Mouse (Mus musculus) thymus, postnatal 25 days (tissue): ENCODE data around the gene Eda.

Experiments used
- DNase-seq: peaks from one replicate; pipeline ENCODE4 v3.0.0; 2022

Eda gene

DNA sequence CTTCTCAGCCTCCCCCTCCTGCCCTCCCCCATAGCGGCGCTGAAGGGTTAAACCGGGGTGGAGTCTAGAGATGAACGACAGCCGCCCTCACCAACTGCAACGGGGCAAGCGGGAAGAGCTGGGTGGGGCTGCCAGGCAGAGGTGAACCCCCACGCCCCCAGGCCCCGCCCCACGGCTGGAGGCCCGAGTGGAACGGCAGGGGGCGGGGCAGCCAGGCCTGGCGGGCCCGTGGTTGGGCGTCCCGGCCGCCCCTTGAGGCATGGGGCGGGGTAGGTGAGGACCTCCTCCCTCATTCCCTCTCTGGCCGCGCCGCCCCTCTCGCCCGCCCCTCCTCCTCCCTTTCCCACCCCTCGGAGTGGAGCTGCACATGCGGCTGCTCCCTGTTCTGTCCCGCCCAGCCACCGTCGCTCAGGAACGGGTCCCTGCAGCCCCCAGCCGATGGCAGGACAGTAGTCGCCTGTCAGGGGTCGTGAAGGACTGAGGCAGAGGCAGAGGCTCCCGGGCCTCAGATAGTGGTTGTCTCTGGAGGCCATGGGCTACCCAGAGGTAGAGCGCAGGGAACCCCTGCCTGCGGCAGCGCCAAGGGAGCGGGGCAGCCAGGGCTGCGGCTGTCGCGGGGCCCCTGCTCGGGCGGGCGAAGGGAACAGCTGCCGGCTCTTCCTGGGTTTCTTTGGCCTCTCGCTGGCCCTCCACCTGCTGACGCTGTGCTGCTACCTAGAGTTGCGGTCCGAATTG, at the start of gene Eda:
Eda (plus strand) TSS at position 357 of the 735 bp plus-strand sequence.
- peak; percentile 25 for DNase-seq

DNA sequence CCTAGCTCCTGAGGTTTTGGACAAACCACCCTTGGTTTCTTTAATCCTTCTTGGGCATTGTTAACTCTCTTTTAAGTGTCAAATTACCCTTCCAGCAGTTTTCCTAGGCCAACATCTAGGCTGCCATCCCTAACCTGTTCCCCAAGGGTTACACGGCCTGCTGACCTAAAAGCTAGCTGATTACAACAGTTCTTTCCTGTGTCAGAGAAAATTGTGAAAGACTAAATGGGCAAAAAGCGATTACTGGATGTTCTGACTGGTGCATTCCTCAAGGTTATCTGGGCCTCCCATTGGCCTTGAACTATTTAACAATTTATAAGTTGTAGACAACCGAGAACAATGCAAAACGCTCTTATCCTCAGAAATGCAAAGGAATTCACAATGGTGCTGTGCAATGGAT, 14.4 kb upstream of the Eda start:
- DNase-seq: no peak

DNA sequence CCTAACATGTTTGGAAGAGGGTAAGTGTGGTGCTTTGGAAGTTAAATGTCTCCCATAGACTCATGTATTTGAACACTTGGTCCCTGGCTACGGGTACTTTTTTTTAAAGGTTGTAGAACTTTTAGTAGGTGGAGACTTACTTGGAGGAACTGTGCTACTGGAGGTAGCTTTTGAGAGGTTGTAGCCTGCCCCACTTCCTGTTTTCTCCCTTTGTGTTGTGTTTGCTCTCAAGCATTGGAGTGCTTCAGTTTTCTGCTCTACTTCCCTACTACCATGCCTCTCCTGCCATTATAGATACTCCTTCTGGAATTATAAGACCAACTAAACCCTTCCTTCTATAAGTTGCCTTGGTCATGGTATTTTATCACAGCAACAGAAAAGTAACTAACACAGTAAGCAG, 5.3 kb upstream of the Eda start:
- no peak for DNase-seq

DNA sequence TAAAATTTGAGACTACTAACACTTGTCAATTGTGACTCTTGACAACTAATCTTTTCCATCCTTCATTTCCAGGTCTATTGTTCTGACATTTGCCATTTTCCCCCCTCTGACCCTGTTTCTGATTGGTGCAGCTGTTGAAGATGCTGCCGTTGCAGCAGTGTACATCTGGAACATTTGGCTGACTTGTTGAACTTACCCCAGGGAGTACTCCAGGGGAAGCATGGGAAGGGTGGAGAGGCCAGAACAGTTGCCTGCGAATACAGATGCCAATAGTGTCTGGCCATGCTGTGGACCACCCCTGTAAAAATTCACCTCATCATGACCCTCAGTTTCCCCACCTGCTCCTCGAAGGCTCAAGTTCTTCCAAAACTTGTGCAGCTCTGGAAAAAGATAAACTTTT, 1.0 kb upstream of the Eda start:
- no peak for DNase-seq

DNA sequence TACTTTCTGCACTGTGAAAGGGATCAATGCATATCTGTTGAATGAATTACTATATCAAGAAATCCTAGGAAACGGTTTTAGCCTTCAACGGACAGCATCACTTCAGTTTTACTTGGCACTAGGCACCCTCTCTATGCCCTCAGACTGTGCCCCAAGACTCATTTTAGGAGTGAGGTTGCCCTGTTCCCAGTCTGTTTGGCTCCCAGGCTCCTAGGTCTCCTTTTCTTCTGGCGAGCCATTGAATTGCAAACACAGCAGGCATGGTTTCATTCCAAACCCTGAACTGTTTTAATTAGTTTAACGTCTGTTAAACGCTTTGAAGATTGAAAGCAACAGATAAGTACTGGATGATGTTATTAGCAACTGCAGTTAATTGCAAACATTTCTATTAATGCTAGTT, 603 bp upstream of the Eda start:
- DNase-seq: no peak

DNA sequence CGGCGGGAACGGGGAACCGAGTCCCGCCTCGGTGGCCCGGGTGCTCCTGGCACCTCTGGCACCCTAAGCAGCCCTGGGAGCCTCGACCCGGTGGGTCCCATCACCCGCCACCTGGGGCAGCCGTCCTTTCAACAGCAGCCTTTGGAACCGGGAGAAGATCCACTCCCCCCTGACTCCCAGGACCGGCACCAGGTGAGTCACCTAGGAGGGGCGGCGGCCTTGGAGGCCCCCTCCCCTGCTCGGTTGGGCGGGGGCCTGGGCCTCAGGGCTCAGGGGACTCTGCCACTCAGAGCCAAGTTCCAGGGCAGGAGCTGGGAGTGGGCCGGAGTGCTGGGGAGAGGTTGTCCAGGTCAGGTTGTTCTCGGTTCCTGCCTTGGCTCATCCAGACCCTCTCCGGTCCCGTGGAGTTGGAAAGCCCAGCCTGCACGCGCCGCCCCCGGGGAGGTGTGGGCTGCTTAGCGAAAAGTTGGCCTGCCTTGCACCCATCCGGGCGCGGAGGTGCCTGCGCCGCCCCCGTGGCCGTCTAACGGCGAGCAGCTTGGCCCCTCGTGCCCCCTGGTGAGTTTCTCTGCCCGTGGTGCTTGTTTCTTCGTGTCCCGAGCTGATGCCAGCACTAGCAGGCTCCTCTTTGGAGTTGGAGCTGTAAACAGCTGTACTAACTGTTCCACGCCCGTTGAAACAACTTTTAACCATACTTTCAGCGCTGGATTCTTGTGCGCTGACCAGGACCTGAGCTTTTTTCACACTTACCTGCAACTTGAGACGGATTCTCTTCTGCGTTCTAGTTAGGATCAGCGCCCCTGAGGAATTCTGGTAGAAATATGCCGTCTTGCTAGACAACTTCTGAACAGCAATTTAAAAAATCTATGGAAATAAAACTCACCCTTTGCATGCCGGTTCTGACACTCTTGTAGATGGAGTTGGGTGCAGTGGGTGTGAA, 849 bp downstream of the Eda start:
- DNase-seq: no peak

DNA sequence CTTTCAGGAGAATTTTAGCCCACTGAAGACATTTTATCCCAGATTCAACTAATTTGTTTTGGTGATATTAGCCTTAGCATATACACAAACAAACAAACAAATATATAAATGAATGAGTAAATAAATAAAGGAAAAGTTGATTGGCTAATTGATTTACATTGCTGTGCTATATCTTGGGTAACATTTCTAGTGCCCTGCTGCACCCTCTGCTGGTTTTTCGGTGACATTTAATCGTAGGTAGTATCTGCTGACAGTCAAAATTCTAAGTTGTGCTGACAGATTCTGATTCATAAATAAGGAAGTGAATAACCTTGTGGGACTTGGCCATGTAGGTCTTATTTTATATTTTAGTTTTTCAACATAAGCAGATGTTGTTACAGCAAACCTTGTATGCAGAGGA, 2.9 kb downstream of the Eda start:
- DNase-seq: no peak

DNA sequence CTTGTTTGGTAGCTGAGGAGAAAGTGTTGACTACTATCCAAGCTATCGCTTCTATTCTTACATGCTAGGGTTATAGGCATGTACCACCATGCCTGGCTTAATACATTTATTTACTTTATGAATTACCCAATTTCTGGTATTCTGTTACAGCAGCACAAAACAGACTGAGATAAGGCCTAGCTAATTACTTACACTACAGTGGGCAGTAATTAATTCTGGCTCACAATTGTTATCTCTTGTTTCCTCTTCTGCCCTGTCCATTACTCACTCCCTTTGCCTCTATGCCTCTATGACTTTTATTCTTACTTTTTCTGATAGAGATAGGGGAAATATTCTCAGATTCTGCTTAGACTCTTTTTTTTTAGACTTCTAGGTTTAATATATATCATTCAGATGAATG, 18.0 kb downstream of the Eda start:
- no peak for DNase-seq

DNA sequence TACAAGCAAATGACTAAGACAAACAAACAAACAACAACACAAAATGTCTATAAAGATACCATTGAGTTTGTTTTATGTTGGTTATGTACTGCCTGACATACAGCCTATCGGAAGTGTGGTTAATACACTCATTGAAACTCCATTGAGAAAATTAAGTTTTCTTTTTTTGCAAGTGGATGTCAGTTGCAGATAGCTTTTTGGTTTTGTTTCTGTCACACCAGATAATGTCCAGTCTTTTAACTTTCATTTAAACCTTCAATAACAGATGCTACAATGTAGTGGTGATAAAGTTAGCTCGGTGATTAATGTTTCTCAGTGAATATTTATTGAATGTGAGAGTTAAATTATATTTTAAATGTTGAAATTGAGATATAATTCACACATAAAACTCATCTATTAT, 23.9 kb downstream of the Eda start:
- DNase-seq: no peak

DNA sequence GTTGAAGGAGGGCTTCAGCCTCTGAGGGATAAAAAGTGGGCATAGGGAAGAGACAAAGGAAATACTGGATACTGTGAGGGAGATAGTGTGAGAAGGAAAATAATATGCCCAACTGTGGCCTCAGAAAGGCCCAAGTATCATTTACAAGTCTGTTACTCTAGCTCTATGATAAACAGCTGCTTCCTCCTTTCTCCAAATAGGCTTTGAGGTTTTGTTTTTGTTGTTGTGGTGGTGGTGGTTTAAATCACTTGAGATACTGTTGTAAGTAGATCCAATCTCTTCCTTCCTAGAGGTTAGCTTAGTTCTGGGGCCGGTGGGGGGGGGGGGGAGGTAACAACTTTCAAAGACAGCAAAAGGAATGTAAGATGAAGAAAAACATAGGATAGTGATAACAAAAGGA, 143.0 kb downstream of the Eda start:
- no peak for DNase-seq

DNA sequence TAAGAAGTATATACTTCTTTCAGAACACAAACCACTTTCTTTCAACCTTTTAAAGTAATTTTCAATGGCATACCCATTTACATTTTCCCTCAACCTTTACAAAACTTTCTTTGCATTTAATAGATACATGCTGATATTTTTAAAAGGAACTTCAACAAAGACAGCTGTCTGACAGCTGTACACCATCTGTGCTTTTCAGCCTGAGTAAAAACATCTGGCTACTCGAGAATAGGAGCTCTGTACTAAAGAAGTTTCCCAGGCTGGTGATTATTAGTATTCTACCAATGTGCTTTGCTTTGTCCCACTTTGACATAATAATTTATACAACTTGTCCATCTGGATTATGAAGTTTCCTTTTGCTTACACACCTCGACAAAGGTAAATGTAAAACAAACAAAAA, 219.9 kb downstream of the Eda start:
- DNase-seq: no peak

DNA sequence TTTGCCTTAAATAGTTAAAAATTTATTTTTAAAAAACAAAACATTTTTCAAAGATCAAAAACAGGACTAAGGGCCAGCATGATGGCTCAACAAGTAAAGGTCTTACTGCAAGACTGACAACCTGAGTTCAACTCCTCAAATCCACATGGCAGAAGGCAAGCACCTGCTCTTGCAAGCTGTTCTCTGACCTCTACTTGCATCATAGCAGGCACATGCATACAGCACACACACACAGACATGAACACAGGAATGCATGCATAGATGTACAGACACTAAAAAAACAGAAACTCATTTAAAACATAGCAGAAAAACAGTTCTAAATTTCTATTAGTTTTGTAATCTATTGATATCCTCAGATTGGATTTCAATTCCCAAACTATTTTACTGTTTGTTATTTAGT, 338.2 kb downstream of the Eda start:
- no peak for DNase-seq

DNA sequence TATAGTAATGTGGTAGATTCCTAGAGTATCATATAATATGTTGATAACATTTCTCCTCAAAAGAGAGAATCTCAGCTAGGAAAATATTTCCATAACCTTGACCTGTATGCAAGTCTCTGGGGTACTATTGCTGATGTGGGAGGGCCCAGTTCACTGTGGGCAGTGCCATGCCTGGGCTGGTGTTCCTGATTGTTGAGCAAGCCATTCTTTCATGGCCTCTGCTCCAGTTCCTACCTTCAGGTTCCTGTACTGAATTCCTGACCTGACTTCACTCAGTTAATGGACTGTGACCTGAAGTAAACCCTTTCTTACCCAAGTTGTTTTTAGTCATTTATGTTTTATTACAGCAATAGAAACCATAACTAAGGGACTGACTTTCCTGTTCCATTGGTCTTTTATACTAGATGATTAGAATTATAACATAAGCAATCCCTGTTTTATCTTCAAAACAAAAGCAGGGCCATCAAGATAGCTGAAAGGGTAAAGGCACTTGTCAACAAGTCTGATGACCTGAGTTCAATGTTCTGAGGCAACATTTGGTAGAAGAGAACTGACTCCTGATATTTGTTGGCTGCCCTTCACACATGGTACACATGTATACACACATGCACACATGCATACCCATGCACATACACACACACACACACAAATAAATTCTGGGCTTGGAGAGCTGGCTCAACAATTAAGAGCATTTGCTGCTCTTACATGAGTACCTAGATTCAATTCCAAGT, 338.9 kb downstream of the Eda start:
- no peak for DNase-seq

DNA sequence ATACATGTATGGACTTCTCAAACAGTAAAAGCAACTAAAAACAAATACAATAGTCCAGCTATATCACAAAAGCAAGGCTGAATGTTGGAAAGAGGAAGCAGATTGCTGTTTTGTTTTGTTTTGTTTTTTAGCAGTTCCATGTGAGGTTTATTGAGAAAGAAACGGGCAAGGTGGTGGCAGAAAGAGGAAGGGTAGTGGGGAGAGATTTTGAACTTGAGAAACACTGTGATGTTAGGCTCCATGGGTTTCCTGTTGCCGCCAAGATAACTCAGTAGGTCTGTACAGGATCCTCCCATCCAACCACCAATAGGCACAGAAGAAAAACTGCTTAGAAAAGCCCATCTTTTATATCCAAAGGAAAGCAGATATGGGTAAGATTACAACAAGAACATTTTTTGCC, 365.3 kb downstream of the Eda start:
- DNase-seq: no peak

DNA sequence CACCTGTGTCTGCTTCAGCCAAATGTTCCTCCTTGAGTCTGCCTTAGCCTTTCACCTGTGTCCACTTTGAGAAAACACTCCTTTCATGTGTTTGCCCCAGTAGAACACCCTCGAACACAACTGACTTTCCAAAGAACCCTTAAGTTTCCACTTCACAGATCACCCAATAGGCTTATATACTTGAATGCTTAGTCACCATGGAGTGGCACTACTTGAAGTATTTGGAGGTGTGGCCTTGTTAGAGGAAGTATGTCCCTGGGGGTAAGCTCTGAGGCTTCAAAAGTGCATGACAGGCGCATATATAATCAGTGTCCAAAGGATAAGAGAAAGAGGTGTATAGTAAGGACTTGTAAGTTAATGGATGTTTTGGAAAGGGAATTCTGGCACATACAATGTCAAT, 369.0 kb downstream of the Eda start:
- no peak for DNase-seq

DNA sequence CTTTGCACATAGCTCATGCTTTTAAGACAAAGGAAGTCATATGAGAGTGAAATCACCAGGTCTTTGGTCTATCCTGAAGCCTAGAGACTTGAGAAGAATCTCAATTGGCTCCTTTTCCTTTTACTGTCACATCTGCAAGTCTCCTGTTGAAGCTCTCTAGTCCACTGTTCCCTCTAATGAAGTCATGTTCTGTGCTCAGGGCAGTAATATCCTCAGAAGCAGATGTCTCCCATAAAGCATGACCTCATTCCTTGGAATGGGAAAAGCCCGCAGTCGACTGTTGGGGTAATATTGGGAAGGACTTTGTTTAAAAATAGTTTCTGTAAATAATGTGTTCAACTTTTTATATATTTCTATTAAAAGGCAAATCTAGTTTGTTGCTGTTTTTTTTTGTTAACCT, 381.6 kb downstream of the Eda start:
- DNase-seq: no peak

DNA sequence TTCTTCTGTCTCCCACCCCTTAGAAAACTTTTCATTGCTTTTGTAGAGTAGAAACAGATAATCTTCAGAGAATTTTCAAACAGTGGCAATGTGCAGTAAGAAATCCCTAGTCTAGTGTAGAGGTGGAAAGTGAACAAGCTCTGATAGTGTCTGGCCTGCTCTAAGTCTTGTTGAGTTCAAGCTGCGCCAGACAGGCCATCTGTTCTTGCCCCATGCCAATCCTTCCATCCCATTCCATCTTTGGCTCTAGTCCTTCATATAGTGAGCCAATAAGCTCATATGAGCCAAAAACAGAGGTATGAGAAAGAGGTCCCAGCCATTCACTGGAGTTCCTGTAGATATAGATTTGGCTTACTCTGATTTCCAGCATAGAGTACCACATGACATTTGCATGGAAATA, 414.5 kb downstream of the Eda start:
- no peak for DNase-seq

DNA sequence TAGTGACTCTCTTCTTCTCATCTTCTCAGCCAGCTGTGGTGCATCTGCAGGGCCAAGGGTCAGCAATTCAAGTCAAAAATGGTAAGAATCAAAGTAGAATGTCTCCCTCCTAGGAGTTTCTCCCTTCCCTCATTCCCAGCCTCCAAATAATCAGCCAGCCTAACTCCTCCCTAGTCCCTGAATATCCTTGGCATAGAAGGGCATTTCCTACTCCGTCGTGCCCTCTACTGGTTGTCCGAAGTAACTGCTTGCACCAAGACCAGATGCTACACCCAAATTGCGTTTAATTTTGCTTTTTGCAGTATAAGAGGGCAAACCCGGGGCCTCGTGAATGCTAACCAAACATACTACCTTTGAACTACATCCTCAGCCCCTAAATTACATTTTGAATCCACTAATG, 416.9 kb downstream of the Eda start:
- DNase-seq: peak; percentile 1

DNA sequence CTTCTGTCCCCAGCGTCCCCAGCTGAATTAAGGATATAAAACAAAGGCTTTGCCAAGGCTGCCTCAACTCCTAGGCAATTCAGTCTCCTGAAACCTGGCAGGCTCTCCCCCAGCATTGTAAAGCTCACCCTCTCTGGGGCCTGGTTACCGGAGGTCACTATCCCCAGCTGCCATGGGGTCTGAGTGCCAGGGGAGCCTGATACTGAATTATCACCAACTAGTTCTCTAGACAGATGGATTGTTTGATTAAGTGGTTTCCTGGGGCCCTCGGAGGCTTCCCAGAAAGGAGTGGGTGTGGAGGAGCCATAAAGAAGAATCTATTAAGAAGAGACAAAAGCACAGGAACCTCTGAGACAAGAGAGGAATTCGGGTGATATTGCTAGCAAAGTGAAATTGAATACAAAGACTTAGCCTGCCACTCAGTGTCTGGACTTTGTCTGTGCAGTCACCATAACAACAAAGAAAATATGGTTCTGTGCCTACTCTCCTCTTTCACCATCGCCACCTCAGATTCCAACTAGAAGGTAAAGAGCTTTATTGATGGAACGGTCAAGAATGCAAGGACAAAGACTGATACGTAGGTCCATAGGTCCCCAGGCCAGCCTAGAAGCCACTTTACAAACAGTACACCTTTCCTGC, 418.9 kb downstream of the Eda start:
- DNase-seq: no peak

DNA sequence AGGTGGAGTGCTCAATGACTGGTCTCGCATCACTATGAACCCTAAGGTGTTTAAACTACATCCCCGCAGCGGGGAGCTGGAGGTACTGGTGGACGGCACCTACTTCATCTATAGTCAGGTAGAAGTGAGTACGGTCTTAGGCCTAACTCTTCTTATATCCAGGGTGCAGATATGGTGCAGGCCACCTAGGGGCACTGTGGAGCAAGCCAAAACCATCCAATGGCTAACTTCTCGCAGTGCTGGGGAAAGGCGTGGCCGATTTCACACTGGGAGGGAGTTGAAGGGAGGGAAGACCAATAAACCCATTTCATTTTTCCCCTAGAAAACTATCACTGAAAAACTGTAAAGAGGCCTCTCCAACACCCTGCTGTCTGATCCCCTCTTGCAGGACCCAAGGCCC, 419.6 kb downstream of the Eda start:
- no peak for DNase-seq

DNA sequence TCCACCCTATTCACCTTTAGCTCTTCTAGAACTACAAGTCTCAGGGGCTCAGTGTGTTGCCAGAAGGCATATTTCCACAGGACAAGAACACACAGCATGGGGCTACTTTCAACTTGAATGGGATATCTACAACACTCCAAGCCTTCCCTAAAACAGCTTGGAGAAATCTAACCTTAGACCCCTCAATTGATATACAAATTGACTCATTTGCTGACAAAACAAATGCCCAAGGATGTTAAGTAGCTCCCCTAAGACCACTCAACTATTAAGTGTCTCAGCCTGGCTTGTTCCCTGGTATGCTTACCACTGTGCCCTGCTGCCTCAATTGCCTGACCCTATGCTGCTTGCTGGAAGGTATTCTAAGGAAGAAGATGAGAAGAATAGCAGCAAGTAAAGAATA, 425.5 kb downstream of the Eda start:
- DNase-seq: no peak

DNA sequence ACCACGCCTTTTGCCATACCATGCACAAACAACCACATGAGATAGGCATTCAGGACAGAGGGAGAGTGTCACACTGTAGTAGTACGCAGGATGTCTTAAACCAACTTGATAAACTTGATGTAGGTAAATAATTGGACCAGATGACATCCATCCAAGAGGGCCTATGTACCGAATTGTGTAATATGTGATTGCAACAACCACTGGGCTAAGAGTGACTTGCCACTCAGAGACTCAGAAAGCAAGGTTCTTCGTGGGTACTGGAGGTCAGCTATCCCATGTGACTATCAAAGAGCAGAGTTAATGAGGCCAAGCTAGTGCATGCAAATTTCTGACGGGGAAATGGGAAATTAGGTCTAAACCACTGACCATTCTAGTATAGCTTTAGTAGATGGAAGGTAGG, 426.3 kb downstream of the Eda start:
- no peak for DNase-seq

DNA sequence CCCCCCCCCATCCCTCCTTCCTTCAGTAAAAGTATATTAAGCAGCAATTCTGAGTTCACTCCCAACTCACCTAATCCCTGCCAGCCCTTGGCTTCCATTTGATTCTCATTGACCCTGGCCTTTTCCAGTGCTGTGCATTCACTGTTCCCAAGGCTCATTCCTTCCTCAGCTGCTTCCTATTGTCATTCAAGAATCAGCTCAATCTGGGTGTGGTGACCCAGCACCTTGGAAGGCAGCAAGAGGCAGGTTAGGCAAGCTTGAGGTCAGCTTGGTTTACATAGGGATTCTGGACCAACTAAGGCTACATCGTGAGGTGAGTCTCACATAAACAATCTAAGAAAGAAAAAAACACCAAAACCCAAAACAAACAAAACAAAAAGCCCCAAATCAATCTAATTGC, 433.8 kb downstream of the Eda start:
- no peak for DNase-seq
